Mouse (Mus musculus) erythroblast, embryonic 14.5 days (primary cell): ENCODE measurements around the gene Sytl4.

Source experiments
- GATA1 ChIP-seq: IDR thresholded peaks from 2 replicates; pipeline ENCODE4 v1.6.1; 2012; ENCODE audit warnings: low read length, inconsistent platforms, mixed read lengths
- TAL1 ChIP-seq: IDR thresholded peaks from 3 replicates; pipeline ENCODE4 v1.6.1; 2012; ENCODE audit warnings: low read length, inconsistent platforms, mixed read lengths

- no peak for TF ChIP-seq TAL1
- TF ChIP-seq GATA1: no peak
Measured at GRCm38 (mm10) chrX:133911397-133912103, 70.1 kb downstream of the Sytl4 start.
